Mouse (Mus musculus) neural tube, embryonic 12.5 days (tissue): ENCODE data around the gene C130050O18Rik. TPM values are rescaled to one million over a fixed set of nuclear protein-coding genes. Genes with fewer than 3 reads are reported as not detected.

ENCODE experiments used
- ATAC-seq: fragments of 200-750 bp; cut with Nextera tagmentation; 2 replicates; pipeline ENCODE4 v1.8.0; 2017; ENCODE audit warnings: low read depth, mild to moderate bottlenecking, moderate TSS enrichment, moderate library complexity; ENCODE audit not compliant: low FRiP score
- H3K27ac ChIP-seq: fragments of 300-500 bp; sonication (generic); 2 replicates; pipeline ENCODE4 v1.5.1; 2016
- H3K27me3 ChIP-seq: fragments of 300-500 bp; sonication (generic); replicated peaks from 2 replicates; pipeline ENCODE4 v1.6.1; 2016; ENCODE audit warnings: mild to moderate bottlenecking
- H3K36me3 ChIP-seq: fragments of 300-500 bp; sonication (generic); 2 replicates; pipeline ENCODE4 v1.6.1; 2016; ENCODE audit warnings: mild to moderate bottlenecking
- H3K4me1 ChIP-seq: fragments of 300-500 bp; sonication (generic); 2 replicates; pipeline ENCODE4 v1.6.1; 2016
- H3K4me2 ChIP-seq: fragments of 300-500 bp; sonication (generic); replicated peaks from 2 replicates; pipeline ENCODE4 v1.6.1; 2016; ENCODE audit warnings: mild to moderate bottlenecking
- H3K4me3 ChIP-seq: fragments of 300-500 bp; sonication (generic); 2 replicates; pipeline ENCODE4 v1.5.1; 2016
- H3K9ac ChIP-seq: fragments of 300-500 bp; sonication (generic); 2 replicates; pipeline ENCODE4 v1.6.1; 2016; ENCODE audit warnings: mild to moderate bottlenecking
- H3K9me3 ChIP-seq: fragments of 300-500 bp; sonication (generic); 2 replicates; pipeline ENCODE4 v1.6.1; 2016; ENCODE audit warnings: mild to moderate bottlenecking
- WGBS: fragments of 180-500 bp; shearing (Covaris S2); methylation state at CpG from one replicate; pipeline ENCODE4 v1.1.7; 2016; 5-methylcytosine and 5-hydroxymethylcytosine counted together
- microRNA counts: library from miRNA; unstranded; fragments of <30 nt; microRNA quantifications from one replicate; lab custom pipeline; 2017
- microRNA-seq: library from miRNA; unstranded; fragments of <30 nt; microRNA quantifications from one replicate; pipeline ENCODE4, GENCODE M21; 2017
- polyA plus RNA-seq: library from polyadenylated mRNA; unstranded; fragments of >200 nt; fragmentation: Nextera tagmentation; extraction: Ambion mirVana; gene quantifications from 2 replicates; pipeline ENCODE4 v1.2.1, GENCODE M21; 2016

C130050O18Rik gene
- polyA plus RNA-seq, 1 experiment from 2014 or later: 0.33 TPM

DNA sequence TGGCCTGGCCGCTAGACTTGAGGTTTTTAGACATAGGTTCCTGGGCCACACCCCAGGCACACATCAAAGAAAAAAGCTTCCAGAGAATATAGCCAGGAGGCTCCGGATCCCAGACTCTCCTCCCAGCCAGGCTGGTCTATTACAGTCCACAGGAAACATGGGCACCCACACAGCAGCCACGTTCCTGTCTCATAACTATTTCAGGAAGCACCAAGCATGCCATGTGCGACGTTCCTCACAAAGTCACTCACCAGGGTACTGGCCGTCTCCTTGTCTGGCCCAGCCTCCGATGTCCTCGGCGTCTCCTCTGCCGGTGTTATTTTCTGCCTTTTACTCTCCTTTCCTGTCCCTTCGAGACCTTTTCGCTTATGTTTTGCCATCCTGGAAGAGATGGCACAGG lies 50.1 kb downstream of the C130050O18Rik start:
- Histone ChIP-seq H3K9me3 (no peaks in the 10 kb centered on the region), H3K4me3 (no peak overlapping the region), H3K4me2 (no peak overlapping the region), H3K27ac (no peak overlapping the region), H3K4me1 (peaks cover 15% of the 10 kb centered on the region), H3K36me3 (peaks cover 13% of the 10 kb centered on the region), H3K27me3 (no peaks in the 10 kb centered on the region), H3K9ac (no peak overlapping the region)
- no peak for ATAC-seq
- WGBS: 89% methylated on average over 12 of the region's 12 CpGs

DNA sequence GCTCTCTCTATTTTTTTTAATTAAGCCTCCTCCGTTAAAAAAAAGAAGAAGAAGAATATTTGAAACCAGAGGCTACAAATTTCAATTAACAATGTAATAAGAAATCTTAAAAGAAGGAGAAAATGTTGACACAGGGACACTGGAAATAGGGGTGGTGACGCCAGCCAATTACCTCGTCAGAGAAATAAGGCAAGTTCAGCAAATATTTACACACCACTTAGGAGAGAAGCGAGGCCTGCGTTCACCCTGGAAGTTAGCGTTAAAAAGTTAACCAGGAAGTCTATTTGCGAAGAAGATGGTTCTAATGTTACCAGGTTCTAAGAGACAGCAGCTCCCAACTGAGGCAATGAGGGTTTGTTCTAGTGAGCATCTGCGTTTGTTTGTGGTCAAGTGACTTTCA lies 52.2 kb downstream of the C130050O18Rik start:
- Histone ChIP-seq H3K4me2 (no peak overlapping the region), H3K27ac (no peak overlapping the region), H3K27me3 (no peaks in the 10 kb centered on the region), H3K9ac (no peak overlapping the region), H3K4me1 (peaks cover 10% of the 10 kb centered on the region), H3K4me3 (no peak overlapping the region), H3K36me3 (peaks cover 13% of the 10 kb centered on the region), H3K9me3 (no peaks in the 10 kb centered on the region)
- 91% methylated on average over 8 of the region's 8 CpGs for WGBS
- no peak for ATAC-seq

- no peak; the same call in none of the 2 replicates for ATAC-seq
- Histone ChIP-seq H3K4me2 (peak overlapping the region; percentile 84), H3K27ac (no peak overlapping the region), H3K4me3 (peak overlapping the region; percentile 63), H3K27me3 (no peaks in the 10 kb centered on the region), H3K9ac (peak overlapping the region; percentile 56), H3K36me3 (peaks cover 8% of the 10 kb centered on the region), H3K4me1 (peaks cover 10% of the 10 kb centered on the region), H3K9me3 (no peaks in the 10 kb centered on the region)
- 8% methylated on average over 10 of the region's 10 CpGs for WGBS
Observed at GRCm38 (mm10) chr5:139459938-139460337, 54.9 kb downstream of the C130050O18Rik start.

- peak within 1 kb of the TSS; percentile 63 for H3K4me3 ChIP-seq
- H3K9me3 ChIP-seq: no peaks in the 10 kb centered on the region
- peaks cover 10% of the 10 kb centered on the region for H3K4me1 ChIP-seq
- no peaks in the 10 kb centered on the region for H3K27me3 ChIP-seq
- no peak within 1 kb of the TSS for H3K27ac ChIP-seq
- peak; percentile 96 for ATAC-seq
- peaks cover 2% of the 10 kb centered on the region; the same call in 1 of the 2 replicates for H3K36me3 ChIP-seq
- peak within 1 kb of the TSS; percentile 84 for H3K4me2 ChIP-seq
- peak within 1 kb of the TSS; percentile 56 for H3K9ac ChIP-seq
- 5% methylated on average over 42 of the region's 42 CpGs for WGBS
Observed at GRCm38 (mm10) chr5:139460384-139461067, 55.4 kb downstream of the C130050O18Rik start, which contains the start of gene 3110082I17Rik. TSS of gene 3110082I17Rik (minus strand) at chr5:139460527.

DNA sequence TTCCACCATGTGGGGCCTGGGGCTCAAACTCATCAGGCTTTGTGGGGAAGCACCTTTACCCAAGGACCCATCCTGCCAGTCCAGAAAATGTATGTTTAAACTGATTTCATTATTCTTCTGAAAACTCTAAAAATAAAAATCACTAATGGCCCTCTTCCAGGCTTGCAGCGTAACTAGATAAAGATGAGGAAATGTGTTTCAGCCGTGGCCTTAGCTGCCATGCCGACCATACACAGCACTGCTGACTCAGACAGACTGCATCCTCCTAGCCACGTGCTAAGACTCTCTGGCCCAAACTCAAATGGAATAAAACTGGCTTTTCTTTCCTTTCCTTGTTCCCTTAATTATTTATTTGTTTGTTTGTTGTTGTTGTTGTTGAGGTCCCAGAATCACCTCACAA lies 59.8 kb downstream of the C130050O18Rik start:
- 86% methylated on average over 4 of the region's 4 CpGs for WGBS
- Histone ChIP-seq H3K4me1 (no peaks in the 10 kb centered on the region; the same call in 1 of the 2 replicates), H3K9ac (no peak overlapping the region), H3K27ac (no peak overlapping the region), H3K9me3 (no peaks in the 10 kb centered on the region), H3K36me3 (no peaks in the 10 kb centered on the region), H3K4me2 (no peak overlapping the region), H3K27me3 (0 out of 2 replicates have a peak, but pooled peaks cover 3% of the 10 kb centered on the region), H3K4me3 (no peak overlapping the region)
- no peak for ATAC-seq

MicroRNAs within 50 kb of the gene (microRNA counts, 519-probe panel; counts per million panel counts)
- 342 counts per million, percentile 67 among the panel's probes with 10 or more counts for microRNA mmu-miR-339-3p (lab: Ali Mortazavi, UCI)
- 342 counts per million, percentile 67 among the panel's probes with 10 or more counts for microRNA mmu-miR-339-5p (lab: Ali Mortazavi, UCI)

Small RNAs within 50 kb of the gene (microRNA-seq; reads per million reads assigned to microRNA genes)
- 274 reads per million, percentile 64 among the genes with 10 or more reads in this experiment for gene Mir339

Other genes starting within 250 kb of the C130050O18Rik start
- gene Sun1, start 204.6 kb upstream of the C130050O18Rik start, polyA plus RNA-seq: 47.5 and 50.1 TPM in 2 replicates
- gene Get4, start 153.0 kb upstream of the C130050O18Rik start, polyA plus RNA-seq: 129 and 132 TPM in 2 replicates
- 25.0 and 31.7 TPM in 2 replicates for gene Adap1, start 79.7 kb upstream of the C130050O18Rik start, polyA plus RNA-seq
- 124 and 127 TPM in 2 replicates for gene Cox19, start 53.9 kb upstream of the C130050O18Rik start, polyA plus RNA-seq
- 0.13 TPM in 1 of 2 replicates, not detected in the other for gene Cyp2w1, start 52.7 kb upstream of the C130050O18Rik start, polyA plus RNA-seq
- 1.9 and 2.3 TPM in 2 replicates for gene Gpr146, start 27.6 kb upstream of the C130050O18Rik start, polyA plus RNA-seq
- gene Gper1, start 17.9 kb downstream of the C130050O18Rik start, polyA plus RNA-seq: 7.2 and 7.8 TPM in 2 replicates
- gene 3110082I17Rik, start 55.2 kb downstream of the C130050O18Rik start, polyA plus RNA-seq: 23.7 and 24.1 TPM in 2 replicates
- gene Zfand2a, start 79.3 kb downstream of the C130050O18Rik start, polyA plus RNA-seq: 10.1 and 15.2 TPM in 2 replicates
- 92.9 and 107 TPM in 2 replicates for gene Uncx, start 138.2 kb downstream of the C130050O18Rik start, polyA plus RNA-seq